Mouse (Mus musculus) kidney, adult 2 months (tissue): Measurements from ENCODE around the gene Epn3.

Experiments
- CTCF ChIP-seq: fragments of 200-500 bp; conservative IDR thresholded peaks from 2 replicates; pipeline ENCODE4 v1.5.1; 2011; ENCODE audit warnings: low read depth, mild to moderate bottlenecking, control low read depth, low read length, moderate library complexity, mixed read lengths; ENCODE audit not compliant: insufficient read depth, insufficient read length
- POLR2A ChIP-seq: fragments of 200-500 bp; IDR thresholded peaks from one replicate; pipeline ENCODE4 v1.6.1; 2011; ENCODE audit warnings: low read depth, low read length, control low read depth

DNA sequence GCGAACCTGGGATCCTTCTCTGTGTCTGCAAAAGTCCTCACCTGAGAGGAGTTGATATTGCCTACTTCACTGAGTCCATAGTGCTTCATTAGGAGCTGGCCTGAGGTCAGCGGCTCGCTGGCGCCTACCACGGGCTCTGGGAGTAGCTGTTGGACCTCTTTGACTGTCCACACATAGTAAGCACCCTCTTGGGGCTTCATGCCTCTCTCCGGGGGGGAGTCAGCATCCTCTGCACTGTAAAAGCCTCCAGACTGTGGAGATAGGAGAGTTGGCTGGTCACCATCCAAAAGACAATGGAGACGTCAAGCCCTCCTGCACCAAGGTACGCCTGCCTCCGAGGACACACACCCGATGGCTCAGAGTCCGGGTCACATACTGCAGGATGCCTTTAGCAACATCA lies 17.0 kb downstream of the Epn3 start:
- TF ChIP-seq CTCF = no peak
- no peak for TF ChIP-seq POLR2A
